Mouse (Mus musculus): ENCODE results near the gene Olfr224. TPM values are rescaled to one million over a fixed set of nuclear protein-coding genes. Genes with fewer than 3 reads are reported as not detected.

The Olfr224 gene
- polyA plus RNA-seq, 1 experiment = not detected

Other genes with a start within 250 kb of the Olfr224 start
- gene Zfp672, start 240.2 kb downstream of the Olfr224 start, polyA plus RNA-seq (2012; ENCODE audit: insufficient read depth, insufficient read length, missing spikeins) = 14.2 TPM in 2 replicates
- gene Sh3bp5l, start 239.8 kb downstream of the Olfr224 start, polyA plus RNA-seq (2012; ENCODE audit: insufficient read depth, insufficient read length, missing spikeins) = 17.3 and 19.2 TPM in 2 replicates
- gene Lypd8, start 191.5 kb downstream of the Olfr224 start, polyA plus RNA-seq (2012; ENCODE audit: insufficient read depth, insufficient read length, missing spikeins) = not detected in 2 replicates
- gene 1810065E05Rik, start 149.4 kb downstream of the Olfr224 start, polyA plus RNA-seq (2012; ENCODE audit: insufficient read depth, insufficient read length, missing spikeins) = not detected in 2 replicates
- gene Gm12253, start 138.0 kb downstream of the Olfr224 start, polyA plus RNA-seq (2012; ENCODE audit: insufficient read depth, insufficient read length, missing spikeins) = not detected in 2 replicates
- gene Lypd9, start 117.6 kb downstream of the Olfr224 start, polyA plus RNA-seq (2012; ENCODE audit: insufficient read depth, insufficient read length, missing spikeins) = not detected in 2 replicates
- gene Olfr30, start 108.3 kb downstream of the Olfr224 start, polyA plus RNA-seq (2012; ENCODE audit: insufficient read depth, insufficient read length, missing spikeins) = not detected in 2 replicates
- gene Olfr332, start 78.0 kb downstream of the Olfr224 start, polyA plus RNA-seq (2012; ENCODE audit: insufficient read depth, insufficient read length, missing spikeins) = not detected in 2 replicates
- gene Olfr331, start 68.0 kb downstream of the Olfr224 start, polyA plus RNA-seq (2012; ENCODE audit: insufficient read depth, insufficient read length, missing spikeins) = not detected in 2 replicates
- gene Olfr330, start 35.7 kb downstream of the Olfr224 start, polyA plus RNA-seq (2012; ENCODE audit: insufficient read depth, insufficient read length, missing spikeins) = not detected in 2 replicates
- gene Olfr329-ps, start 24.1 kb downstream of the Olfr224 start, polyA plus RNA-seq (2012; ENCODE audit: insufficient read depth, insufficient read length, missing spikeins) = not detected in 2 replicates
- gene Olfr328, start 14.9 kb downstream of the Olfr224 start, polyA plus RNA-seq (2012; ENCODE audit: insufficient read depth, insufficient read length, missing spikeins) = not detected in 2 replicates
- not detected in 2 replicates for gene Olfr325, start 7.2 kb upstream of the Olfr224 start, polyA plus RNA-seq (2012; ENCODE audit: insufficient read depth, insufficient read length, missing spikeins)
- not detected in 2 replicates for gene Olfr324, start 24.6 kb upstream of the Olfr224 start, polyA plus RNA-seq (2012; ENCODE audit: insufficient read depth, insufficient read length, missing spikeins)
- gene 2210407C18Rik, start 45.5 kb upstream of the Olfr224 start, polyA plus RNA-seq (2012; ENCODE audit: insufficient read depth, insufficient read length, missing spikeins) = not detected in 2 replicates
- gene Olfr323, start 59.9 kb upstream of the Olfr224 start, polyA plus RNA-seq (2012; ENCODE audit: insufficient read depth, insufficient read length, missing spikeins) = not detected in 2 replicates
- gene Trim58, start 69.9 kb upstream of the Olfr224 start, polyA plus RNA-seq (2012; ENCODE audit: insufficient read depth, insufficient read length, missing spikeins) = not detected in 2 replicates
- gene Olfr322, start 88.2 kb upstream of the Olfr224 start, polyA plus RNA-seq (2012; ENCODE audit: insufficient read depth, insufficient read length, missing spikeins) = not detected in 2 replicates
- gene Olfr320, start 110.5 kb upstream of the Olfr224 start, polyA plus RNA-seq (2012; ENCODE audit: insufficient read depth, insufficient read length, missing spikeins) = not detected in 2 replicates
- not detected in 2 replicates for gene Olfr319, start 128.6 kb upstream of the Olfr224 start, polyA plus RNA-seq (2012; ENCODE audit: insufficient read depth, insufficient read length, missing spikeins)
- gene Olfr318, start 153.5 kb upstream of the Olfr224 start, polyA plus RNA-seq (2012; ENCODE audit: insufficient read depth, insufficient read length, missing spikeins) = not detected in 2 replicates
- not detected in 2 replicates for gene Olfr317, start 168.7 kb upstream of the Olfr224 start, polyA plus RNA-seq (2012; ENCODE audit: insufficient read depth, insufficient read length, missing spikeins)
- not detected in 2 replicates for gene Olfr316, start 182.2 kb upstream of the Olfr224 start, polyA plus RNA-seq (2012; ENCODE audit: insufficient read depth, insufficient read length, missing spikeins)
- not detected in 2 replicates for gene Olfr315, start 202.6 kb upstream of the Olfr224 start, polyA plus RNA-seq (2012; ENCODE audit: insufficient read depth, insufficient read length, missing spikeins)
- not detected in 2 replicates for gene Olfr314, start 212.4 kb upstream of the Olfr224 start, polyA plus RNA-seq (2012; ENCODE audit: insufficient read depth, insufficient read length, missing spikeins)
- gene Fam183b, start 231.4 kb upstream of the Olfr224 start, polyA plus RNA-seq (2012; ENCODE audit: insufficient read depth, insufficient read length, missing spikeins) = not detected in 2 replicates
- gene Olfr313, start 244.4 kb upstream of the Olfr224 start, polyA plus RNA-seq (2012; ENCODE audit: insufficient read depth, insufficient read length, missing spikeins) = not detected in 2 replicates

All from bone marrow macrophage, adult 2 months (primary cell).